Mouse (Mus musculus) retina, postnatal 7 days (tissue): ENCODE results near the gene Sema5a.
A peak's percentile ranks its signal among the peaks of the same experiment; 100 is the strongest.

Source experiments
- DNase-seq: peaks from one replicate; pipeline ENCODE4 v3.0.0-alpha.2; 2012; ENCODE audit warnings: low read depth, low spot score

The Sema5a gene

GRCm38 (mm10) chr15:32247281-32247680 is 2.7 kb downstream of the Sema5a start:
- DNase-seq = no peak

- DNase-seq = no peak
Measured at GRCm38 (mm10) chr15:32254806-32255205, 10.2 kb downstream of the Sema5a start.

- DNase-seq = no peak
Measured at GRCm38 (mm10) chr15:32257340-32257739, 12.7 kb downstream of the Sema5a start.

GRCm38 (mm10) chr15:32257886-32258319 is 13.3 kb downstream of the Sema5a start:
- no peak for DNase-seq

GRCm38 (mm10) chr15:32259362-32260096 is 14.9 kb downstream of the Sema5a start:
- DNase-seq = no peak

- no peak for DNase-seq
Measured at GRCm38 (mm10) chr15:32260942-32261341, 16.3 kb downstream of the Sema5a start.

- no peak for DNase-seq
Measured at GRCm38 (mm10) chr15:32263651-32264050, 19.0 kb downstream of the Sema5a start.

GRCm38 (mm10) chr15:32264822-32265377 is 20.3 kb downstream of the Sema5a start:
- DNase-seq = no peak

GRCm38 (mm10) chr15:32265378-32265934 is 20.8 kb downstream of the Sema5a start:
- peak; percentile 25 for DNase-seq

- no peak for DNase-seq
Measured at GRCm38 (mm10) chr15:32266122-32266820, 21.7 kb downstream of the Sema5a start.

- no peak for DNase-seq
Measured at GRCm38 (mm10) chr15:32270106-32270505, 25.5 kb downstream of the Sema5a start.

- DNase-seq = no peak
Measured at GRCm38 (mm10) chr15:32273925-32274324, 29.3 kb downstream of the Sema5a start.

- DNase-seq = no peak
Measured at GRCm38 (mm10) chr15:32275020-32275419, 30.4 kb downstream of the Sema5a start.

- DNase-seq = no peak
Measured at GRCm38 (mm10) chr15:32278600-32278999, 34.0 kb downstream of the Sema5a start.

- DNase-seq = no peak
Measured at GRCm38 (mm10) chr15:32281374-32281773, 36.8 kb downstream of the Sema5a start.

- no peak for DNase-seq
Measured at GRCm38 (mm10) chr15:32284688-32285087, 40.1 kb downstream of the Sema5a start.

- no peak for DNase-seq
Measured at GRCm38 (mm10) chr15:32286296-32286695, 41.7 kb downstream of the Sema5a start.

GRCm38 (mm10) chr15:32288480-32288879 is 43.9 kb downstream of the Sema5a start:
- DNase-seq = no peak

- DNase-seq = no peak
Measured at GRCm38 (mm10) chr15:32291000-32291399, 46.4 kb downstream of the Sema5a start.

- no peak for DNase-seq
Measured at GRCm38 (mm10) chr15:32296523-32296922, 51.9 kb downstream of the Sema5a start.

GRCm38 (mm10) chr15:32297266-32297665 is 52.7 kb downstream of the Sema5a start:
- DNase-seq = no peak

- DNase-seq = no peak
Measured at GRCm38 (mm10) chr15:32298525-32298924, 53.9 kb downstream of the Sema5a start.
